Mouse (Mus musculus): Measurements from ENCODE around the gene Lgals4.

The Lgals4 gene

GRCm38 (mm10) chr7:28822993-28823903 lies 10.4 kb upstream of the Lgals4 start:
- no peak for DNase-seq

- no peak for DNase-seq
These were observed 9.7 kb upstream of the Lgals4 start for GRCm38 (mm10) chr7:28823932-28824331.

GRCm38 (mm10) chr7:28824941-28825685 lies 8.5 kb upstream of the Lgals4 start, which contains the start of gene Ech1:
Gene Ech1, plus strand, starts transcription at chr7:28825217.
- DNase-seq: peak; percentile 78 to 87

DNA sequence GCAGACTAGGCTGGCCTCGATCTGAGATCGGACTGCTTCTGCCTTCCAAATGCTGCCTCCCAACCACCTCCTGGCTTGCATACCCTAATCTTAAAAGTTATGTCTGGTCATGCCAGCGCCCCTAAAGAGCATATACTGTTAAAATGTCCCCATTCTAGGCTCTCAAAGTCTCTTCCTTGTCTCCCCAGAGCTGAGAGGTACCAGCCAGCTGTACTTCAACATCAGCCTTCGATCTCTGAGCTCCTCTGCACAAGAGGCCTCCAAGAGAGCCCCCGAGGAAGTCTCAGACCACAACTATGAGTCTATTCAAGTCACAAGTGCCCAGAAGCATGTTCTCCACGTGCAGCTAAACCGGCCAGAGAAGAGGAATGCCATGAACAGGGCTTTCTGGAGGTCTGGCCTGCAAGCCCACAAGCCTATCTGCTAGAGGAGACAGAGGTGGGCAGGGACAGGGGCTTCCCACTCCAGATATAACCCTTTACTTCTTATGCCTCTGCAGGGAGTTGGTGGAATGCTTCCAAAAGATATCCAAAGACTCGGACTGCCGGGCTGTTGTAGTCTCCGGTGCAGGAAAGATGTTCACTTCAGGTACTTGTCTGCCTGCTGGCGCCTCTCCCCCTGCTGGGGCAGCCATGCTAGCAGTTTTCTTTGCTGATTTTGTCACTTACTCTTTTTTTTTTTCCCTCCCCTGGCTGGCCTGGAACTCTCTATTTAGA lies 7.8 kb upstream of the Lgals4 start:
- no peak for DNase-seq

GRCm38 (mm10) chr7:28826402-28826772 lies 7.3 kb upstream of the Lgals4 start:
- DNase-seq: no peak

DNA sequence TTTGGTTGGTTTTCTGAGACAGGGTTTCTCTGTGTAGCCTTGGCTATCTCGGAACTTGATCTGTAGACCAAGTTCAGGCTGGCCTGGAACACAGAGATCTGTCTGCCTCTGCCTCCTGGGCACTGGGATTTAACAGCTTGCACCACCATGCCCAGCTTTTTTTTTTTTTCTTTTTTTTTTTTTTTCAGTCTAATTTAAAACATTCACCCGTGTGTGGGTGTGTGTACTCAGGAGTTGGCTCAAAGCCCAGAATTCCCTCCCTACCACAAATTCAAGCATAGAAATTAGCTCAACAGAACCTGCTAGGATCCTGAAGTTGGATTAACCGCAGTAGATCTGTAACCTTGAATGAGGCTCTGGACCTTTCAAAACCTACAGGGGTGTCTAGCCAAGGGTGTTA lies 6.3 kb upstream of the Lgals4 start:
- DNase-seq: no peak

GRCm38 (mm10) chr7:28829821-28830220 lies 3.8 kb upstream of the Lgals4 start:
- no peak for DNase-seq

- no peak for DNase-seq
These were observed 2.7 kb upstream of the Lgals4 start for GRCm38 (mm10) chr7:28830981-28831380.

- no peak for DNase-seq
These were observed 2.1 kb upstream of the Lgals4 start for GRCm38 (mm10) chr7:28831411-28832125.

GRCm38 (mm10) chr7:28832137-28832536 lies 1.5 kb upstream of the Lgals4 start:
- no peak for DNase-seq

DNA sequence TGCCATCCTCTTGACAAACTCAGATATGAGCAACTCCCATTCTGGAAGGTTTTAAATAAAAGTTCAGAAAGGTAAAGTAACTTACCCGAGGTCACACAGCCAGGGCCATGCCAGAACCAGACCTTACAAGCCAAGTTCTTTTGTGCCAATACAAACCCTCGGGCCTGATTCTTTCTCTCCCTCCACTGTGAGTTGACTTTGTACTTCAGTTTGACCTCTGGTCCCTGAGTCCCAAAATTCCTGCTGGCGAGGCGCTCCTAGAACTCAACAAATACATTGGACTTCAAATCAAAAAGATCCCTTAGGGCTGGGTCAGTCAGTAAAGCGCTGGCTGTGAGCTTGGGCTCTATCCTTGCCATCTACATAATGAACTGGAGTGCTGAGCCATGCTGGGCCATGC lies 3.3 kb downstream of the Lgals4 start:
- DNase-seq: no peak

DNA sequence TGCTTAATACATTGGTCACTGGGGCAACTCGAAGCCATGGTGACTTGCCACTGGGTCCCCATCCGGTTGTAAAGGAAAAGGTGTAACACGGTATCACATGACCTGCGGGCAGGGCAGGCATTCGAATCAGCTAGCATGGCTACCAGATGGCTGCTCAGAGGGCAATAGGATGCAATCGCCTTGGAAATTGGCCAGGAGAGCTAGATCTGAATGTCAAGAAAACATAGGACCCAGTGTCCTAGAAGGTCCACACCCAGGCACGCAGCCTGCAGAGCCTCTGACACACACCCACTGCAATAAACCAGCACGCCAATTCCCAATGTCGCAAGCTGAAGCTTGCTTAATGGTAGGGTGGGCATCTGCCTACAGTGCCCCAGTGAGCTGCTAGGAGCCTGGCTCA lies 4.7 kb downstream of the Lgals4 start:
- no peak for DNase-seq

DNA sequence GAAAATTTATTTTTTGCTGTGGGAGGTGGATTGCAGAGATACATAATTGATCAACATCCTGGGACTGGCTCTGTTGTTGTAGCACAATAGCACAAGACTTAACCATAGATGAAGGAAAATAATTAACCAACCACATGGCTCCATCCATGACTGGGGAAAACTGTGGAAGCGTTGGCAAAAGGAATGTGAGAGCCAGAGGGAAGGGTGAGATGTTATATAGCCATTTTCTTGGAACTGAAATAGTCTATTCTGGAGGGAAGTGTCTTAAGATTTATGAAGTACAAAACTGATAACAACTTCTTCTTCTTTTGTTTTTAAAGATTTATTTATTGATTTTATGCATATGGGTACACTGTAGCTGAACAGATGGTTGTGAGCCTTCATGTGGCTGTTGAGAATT lies 13.6 kb downstream of the Lgals4 start:
- DNase-seq: no peak

- no peak for DNase-seq
These were observed 16.1 kb downstream of the Lgals4 start for GRCm38 (mm10) chr7:28849700-28850236.

GRCm38 (mm10) chr7:28850642-28851041 lies 17.0 kb downstream of the Lgals4 start:
- no peak for DNase-seq

GRCm38 (mm10) chr7:28859953-28860352 lies 26.3 kb downstream of the Lgals4 start:
- no peak for DNase-seq

- DNase-seq: no peak
These were observed 27.2 kb downstream of the Lgals4 start for GRCm38 (mm10) chr7:28860898-28861297.

DNA sequence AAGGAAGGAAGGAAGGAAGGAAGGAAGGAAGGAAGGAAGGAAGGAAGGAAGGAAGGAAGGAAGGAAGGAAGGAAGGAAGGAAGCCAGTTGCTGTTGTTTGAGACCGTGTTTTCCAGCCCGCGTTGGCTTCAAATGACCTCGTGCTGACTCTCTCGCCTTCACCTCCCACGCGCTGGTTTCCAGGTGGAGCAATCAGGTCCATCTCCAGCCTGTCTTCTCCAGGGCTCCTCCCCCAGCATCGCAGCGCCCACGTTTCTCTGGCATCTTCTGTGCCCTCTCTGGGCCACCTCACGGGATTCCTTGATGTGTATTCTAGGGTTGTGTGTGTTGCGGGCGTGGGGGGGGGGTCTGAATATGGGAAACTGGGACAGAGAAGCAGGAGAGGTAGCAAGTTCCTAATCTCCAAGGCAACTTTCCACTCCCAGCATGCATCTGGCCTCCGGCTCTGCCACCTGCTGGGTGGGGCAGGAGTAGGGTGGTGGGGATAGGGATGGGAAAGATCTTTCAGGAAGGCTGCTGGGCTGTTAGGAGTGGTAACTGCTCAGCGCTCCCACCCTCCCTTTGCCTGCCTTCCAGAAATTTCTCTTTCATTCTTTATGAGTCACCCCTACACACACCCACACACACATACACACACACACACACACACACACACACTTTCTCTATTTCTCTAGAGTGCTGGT lies 29.3 kb downstream of the Lgals4 start:
- DNase-seq: no peak

DNA sequence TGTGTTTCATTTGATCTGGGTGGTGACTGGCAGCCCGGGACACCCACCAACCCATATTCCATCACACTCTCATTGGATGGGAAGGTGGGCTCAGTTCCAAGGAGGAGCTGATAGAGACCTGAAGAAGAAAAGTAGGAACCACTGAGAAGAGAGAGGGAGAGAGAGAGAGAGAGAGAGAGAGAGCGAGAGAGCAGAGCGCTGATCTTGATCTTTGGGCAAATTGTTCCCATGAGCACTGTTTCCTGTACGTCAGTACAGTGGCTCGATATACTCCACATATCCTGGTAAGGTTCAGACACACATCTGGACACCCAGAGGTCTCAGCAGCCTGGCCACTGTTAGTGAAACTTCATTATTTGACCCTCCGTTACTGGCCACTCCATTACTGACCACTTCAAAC lies 29.9 kb downstream of the Lgals4 start, which contains the start of gene Lgals7:
Gene Lgals7 (plus strand): TSS at position 314 of the 400 bp plus-strand sequence.
- DNase-seq: no peak

- no peak for DNase-seq
These were observed 30.7 kb downstream of the Lgals4 start for GRCm38 (mm10) chr7:28864288-28864750.
